Mouse (Mus musculus) intestine, embryonic 16.5 days (tissue): ENCODE results near the gene Gm45618. TPM values are rescaled to one million over a fixed set of nuclear protein-coding genes. Genes with fewer than 3 reads are reported as not detected.
"Not testable (repeated sequence)": the region's sequence is repeated elsewhere in the genome, so short reads cannot be mapped to it uniquely, and the experiment has no call there.

Experiments used
- ATAC-seq: fragments of 200-750 bp; cut with Nextera tagmentation; 2 replicates; pipeline ENCODE4 v1.8.0; 2017; ENCODE audit warnings: moderate TSS enrichment, moderate library complexity
- H3K27ac ChIP-seq: fragments of 300-500 bp; sonication (generic); 2 replicates; pipeline ENCODE4 v1.5.1; 2014; ENCODE audit warnings: mild to moderate bottlenecking, low read length
- H3K27me3 ChIP-seq: fragments of 300-500 bp; sonication (generic); replicated peaks from 2 replicates; pipeline ENCODE4 v1.6.1; 2014; ENCODE audit warnings: low read length, control low read depth, mixed read lengths; ENCODE audit not compliant: control insufficient read depth, insufficient read depth
- H3K36me3 ChIP-seq: fragments of 300-500 bp; sonication (generic); 2 replicates; pipeline ENCODE4 v1.6.1; 2014; ENCODE audit warnings: low read length, control low read depth; ENCODE audit not compliant: control insufficient read depth, insufficient read depth
- H3K4me1 ChIP-seq: fragments of 300-500 bp; sonication (generic); 2 replicates; pipeline ENCODE4 v1.6.1; 2014; ENCODE audit warnings: low read length, control low read depth, mixed read lengths; ENCODE audit not compliant: control insufficient read depth, insufficient read depth
- H3K4me2 ChIP-seq: fragments of 300-500 bp; sonication (generic); 2 replicates; pipeline ENCODE4 v1.6.1; 2014; ENCODE audit warnings: low read depth, low read length, control low read depth
- H3K4me3 ChIP-seq: fragments of 300-500 bp; sonication (generic); 2 replicates; pipeline ENCODE4 v1.5.1; 2014; ENCODE audit warnings: mild to moderate bottlenecking, low read length
- H3K9ac ChIP-seq: fragments of 300-500 bp; sonication (generic); 2 replicates; pipeline ENCODE4 v1.6.1; 2014; ENCODE audit warnings: low read depth, low read length
- H3K9me3 ChIP-seq: fragments of 300-500 bp; sonication (generic); 2 replicates; pipeline ENCODE4 v1.6.1; 2016; ENCODE audit warnings: low read length, control low read depth; ENCODE audit not compliant: control insufficient read depth
- WGBS: fragments of 180-500 bp; shearing (Covaris S2); extraction: QIAGEN DNeasy Blood & Tissue Kit; methylation state at CpG from one replicate; pipeline ENCODE4 v1.1.7; 2014; 5-methylcytosine and 5-hydroxymethylcytosine counted together
- polyA plus RNA-seq: library from polyadenylated mRNA; unstranded; fragments of >200 nt; fragmentation: Nextera tagmentation; extraction: Ambion mirVana; gene quantifications from 2 replicates; pipeline ENCODE4 v1.2.1, GENCODE M21; 2015

Gene Gm45618
- polyA plus RNA-seq, 1 experiment from 2014 or later, result not detected

DNA sequence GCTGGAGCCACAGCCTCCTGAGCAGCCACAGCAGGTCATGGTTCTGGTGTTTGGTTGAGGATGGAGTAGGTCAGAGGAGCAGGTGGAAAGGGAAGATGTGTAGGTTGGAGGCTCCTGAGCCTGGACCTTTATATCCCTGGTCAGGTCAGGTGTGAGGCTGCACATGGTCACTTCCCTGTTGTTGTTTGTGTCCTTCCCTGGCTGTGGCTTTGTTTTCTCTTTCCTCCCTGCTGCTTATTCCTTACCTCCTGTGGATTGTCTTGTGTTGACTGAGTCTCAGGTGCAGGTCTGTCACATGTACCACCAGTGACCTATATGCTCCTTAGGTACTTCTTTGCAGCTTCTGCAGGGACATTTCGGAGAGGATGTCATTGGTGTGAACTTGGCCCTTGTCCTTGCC, 24.0 kb upstream of the Gm45618 start, which contains the start of gene Gm45337:
Gene Gm45337, minus strand, starts transcription at position 101 of the 400 bp plus-strand sequence.
- Histone ChIP-seq H3K27me3 (no peaks in the 10 kb centered on the region), H3K9me3 (no peaks in the 10 kb centered on the region), H3K9ac (no peak within 1 kb of the TSS), H3K36me3 (no peaks in the 10 kb centered on the region), H3K4me2 (no peak within 1 kb of the TSS), H3K4me3 (no peak within 1 kb of the TSS), H3K4me1 (no peaks in the 10 kb centered on the region), H3K27ac (no peak within 1 kb of the TSS)
- WGBS, result 59% methylated on average over 1 of the region's 1 CpGs
- ATAC-seq, result no peak

DNA sequence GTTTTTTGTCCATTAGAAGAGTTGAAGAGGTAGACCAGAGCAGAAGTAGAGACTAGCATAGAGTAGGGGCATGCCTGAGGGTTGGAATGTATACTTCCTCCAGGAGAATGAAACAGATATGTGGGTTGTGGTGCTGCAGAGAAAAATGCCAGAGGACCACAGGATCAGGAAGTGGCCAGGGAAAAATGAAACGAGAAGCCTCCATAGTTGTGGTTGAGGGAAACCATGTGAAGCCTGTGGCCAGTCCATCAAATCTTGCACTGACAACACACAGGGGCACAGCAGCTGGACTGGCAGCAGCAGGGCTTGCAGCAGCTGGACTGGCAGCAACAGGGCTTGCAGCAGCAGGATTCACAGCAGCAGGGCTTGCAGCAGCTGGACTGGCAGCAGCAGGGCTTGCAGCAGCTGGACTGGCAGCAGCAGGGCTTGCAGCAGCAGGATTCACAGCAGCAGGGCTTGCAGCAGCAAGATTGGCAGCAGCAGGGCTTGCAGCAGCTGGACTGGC, 23.0 kb upstream of the Gm45618 start:
- H3K4me2 ChIP-seq, H3K9me3 ChIP-seq, H3K4me3 ChIP-seq, H3K9ac ChIP-seq, H3K27me3 ChIP-seq, H3K4me1 ChIP-seq, H3K27ac ChIP-seq, H3K36me3 ChIP-seq, ATAC-seq: not testable (repeated sequence)
- WGBS, result 35% methylated on average over 1 of the region's 1 CpGs

DNA sequence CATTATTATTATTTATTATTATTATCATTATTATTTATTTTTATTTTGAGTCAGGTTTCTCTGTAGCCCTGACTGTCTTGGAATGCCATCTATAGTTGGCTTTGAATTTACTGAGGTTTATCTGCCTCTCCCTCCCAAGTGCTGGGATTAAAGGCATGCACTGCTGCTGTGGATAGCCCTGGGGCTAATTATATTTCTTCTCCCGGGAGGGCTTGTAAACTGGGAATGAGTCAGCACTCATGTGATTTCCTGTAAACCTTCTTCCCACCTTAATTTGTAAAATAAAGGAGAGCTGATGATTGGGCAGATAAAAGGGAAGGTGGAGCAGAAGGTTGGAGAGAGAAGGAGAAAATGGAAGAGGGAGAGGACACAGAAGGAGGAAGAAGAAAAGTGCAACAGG, 20.2 kb upstream of the Gm45618 start:
- Histone ChIP-seq H3K27ac (no peak overlapping the region), H3K4me1 (no peaks in the 10 kb centered on the region), H3K4me2 (no peak overlapping the region), H3K4me3 (no peak overlapping the region), H3K9ac (no peak overlapping the region), H3K9me3 (no peaks in the 10 kb centered on the region), H3K27me3 (no peaks in the 10 kb centered on the region), H3K36me3 (no peaks in the 10 kb centered on the region)
- no peak for ATAC-seq
- 18% methylated on average over 1 of the region's 1 CpGs for WGBS

- not testable (repeated sequence) for ATAC-seq, H3K36me3 ChIP-seq
- WGBS, result 52% methylated on average over 2 of the region's 2 CpGs
Measured at GRCm38 (mm10) chr7:142135934-142136333, 15.4 kb upstream of the Gm45618 start, which contains the start of gene Gm39115. Gene Gm39115, minus strand, starts transcription at chr7:142136034.

GRCm38 (mm10) chr7:142134206-142134995, 13.9 kb upstream of the Gm45618 start:
- no peak for ATAC-seq
- Histone ChIP-seq H3K27ac (no peak overlapping the region), H3K9ac (no peak overlapping the region), H3K36me3 (no peaks in the 10 kb centered on the region), H3K4me1 (no peaks in the 10 kb centered on the region), H3K27me3 (no peaks in the 10 kb centered on the region), H3K4me3 (no peak overlapping the region), H3K9me3 (no peaks in the 10 kb centered on the region), H3K4me2 (no peak overlapping the region)
- 43% methylated on average over 4 of the region's 4 CpGs for WGBS

More at GRCm38 (mm10) chr7:142135934-142136333, 15.4 kb upstream of the Gm45618 start, which contains the start of gene Gm39115:
- H3K27me3 ChIP-seq, H3K4me2 ChIP-seq, H3K9me3 ChIP-seq, H3K9ac ChIP-seq, H3K4me3 ChIP-seq, H3K4me1 ChIP-seq, H3K27ac ChIP-seq: not testable (repeated sequence)

GRCm38 (mm10) chr7:142128843-142129242, 8.3 kb upstream of the Gm45618 start:
- Histone ChIP-seq H3K27me3 (no peaks in the 10 kb centered on the region), H3K9me3 (no peaks in the 10 kb centered on the region), H3K4me2 (no peak overlapping the region), H3K27ac (no peak overlapping the region), H3K36me3 (no peaks in the 10 kb centered on the region), H3K4me1 (no peaks in the 10 kb centered on the region), H3K4me3 (no peak overlapping the region), H3K9ac (no peak overlapping the region)
- no peak for ATAC-seq
- 59% methylated on average over 4 of the region's 4 CpGs for WGBS

DNA sequence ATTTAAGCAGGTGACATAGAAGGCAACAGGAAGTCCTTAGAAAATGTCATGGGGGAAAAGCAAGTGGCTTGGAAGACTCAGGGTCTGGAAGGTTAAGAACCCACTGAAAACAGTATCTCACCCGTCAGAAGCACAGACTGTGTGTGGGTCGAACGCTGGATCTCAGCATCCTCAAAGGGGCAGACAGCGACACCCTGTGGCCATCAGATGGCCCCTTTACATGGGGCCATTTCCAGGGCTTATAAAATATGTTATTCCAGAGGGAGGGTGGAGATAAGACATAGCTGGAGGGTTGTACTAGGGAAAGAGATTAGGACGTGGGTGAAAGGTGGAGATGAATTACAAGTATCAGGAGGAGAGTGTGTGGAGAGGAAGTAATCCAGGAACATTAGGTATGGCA, 897 bp downstream of the Gm45618 start:
- no peaks in the 10 kb centered on the region for H3K36me3 ChIP-seq
- no peaks in the 10 kb centered on the region for H3K9me3 ChIP-seq
- H3K4me3 ChIP-seq, result no peak overlapping the region
- WGBS, result 18% methylated on average over 5 of the region's 5 CpGs
- no peak overlapping the region for H3K9ac ChIP-seq
- H3K4me2 ChIP-seq, result no peak overlapping the region
- ATAC-seq, result no peak
- H3K27me3 ChIP-seq, result no peaks in the 10 kb centered on the region
- H3K4me1 ChIP-seq, result no peaks in the 10 kb centered on the region
- H3K27ac ChIP-seq, result no peak overlapping the region

DNA sequence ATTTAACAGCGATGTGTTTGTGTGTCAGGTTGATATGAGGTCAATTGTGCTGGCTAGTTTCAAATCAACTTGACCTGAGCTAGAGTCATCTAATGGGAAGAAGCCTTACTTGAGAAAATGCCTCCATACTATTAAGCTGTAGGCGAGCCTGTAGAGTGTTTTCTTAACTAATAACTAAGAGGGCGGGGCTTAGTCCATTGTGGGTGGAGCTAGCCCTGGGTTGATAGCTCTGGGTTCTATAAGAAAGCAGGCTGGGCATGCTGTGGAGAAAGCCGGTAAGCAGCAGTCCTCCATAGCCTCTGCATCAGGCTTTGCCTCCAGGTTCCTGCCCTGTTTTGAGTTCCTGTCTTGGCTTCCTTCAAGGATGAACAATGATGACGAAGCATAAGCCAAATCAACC, 15.8 kb downstream of the Gm45618 start:
- Histone ChIP-seq H3K27me3 (no peaks in the 10 kb centered on the region; the same call in 1 of the 2 replicates), H3K9ac (no peak overlapping the region), H3K9me3 (no peaks in the 10 kb centered on the region), H3K4me3 (no peak overlapping the region), H3K36me3 (no peaks in the 10 kb centered on the region), H3K27ac (no peak overlapping the region), H3K4me1 (no peaks in the 10 kb centered on the region), H3K4me2 (no peak overlapping the region)
- no peak for ATAC-seq
- 46% methylated on average over 5 of the region's 5 CpGs for WGBS

DNA sequence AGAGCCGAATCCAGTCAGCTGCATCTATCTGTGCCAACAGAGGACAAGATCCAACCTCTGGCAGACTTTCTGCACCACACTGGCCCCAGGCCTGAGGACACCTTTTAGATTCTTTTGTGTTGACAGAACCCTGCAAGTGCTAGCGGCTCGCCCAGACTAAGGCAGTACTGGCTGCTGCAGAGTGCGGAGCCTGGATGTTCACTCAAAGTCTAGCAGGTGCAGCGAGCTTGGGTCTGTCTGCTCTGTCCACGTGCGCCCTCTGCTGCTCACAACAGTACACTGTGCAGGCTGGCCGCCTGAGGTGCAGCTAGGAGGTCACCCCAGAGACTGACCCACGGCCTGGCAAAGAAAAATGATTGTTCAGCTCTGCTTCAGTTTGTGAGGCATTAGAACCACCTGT, 22.8 kb downstream of the Gm45618 start:
- no peak overlapping the region for H3K9ac ChIP-seq
- no peak overlapping the region for H3K4me3 ChIP-seq
- H3K4me2 ChIP-seq, result no peak overlapping the region
- peaks cover 27% of the 10 kb centered on the region for H3K27me3 ChIP-seq
- no peaks in the 10 kb centered on the region for H3K36me3 ChIP-seq
- no peak overlapping the region for H3K27ac ChIP-seq
- H3K4me1 ChIP-seq, result peaks cover 10% of the 10 kb centered on the region
- ATAC-seq, result peak; percentile 55
- no peaks in the 10 kb centered on the region for H3K9me3 ChIP-seq
- 12% methylated on average over 9 of the region's 9 CpGs for WGBS
